ENCODE assay signal across 22 mouse cellular contexts in genomic region chr8:89138416-89139125, GRCm38 (mm10).
A peak's percentile ranks its signal among the peaks of the same experiment; 100 is the strongest.
DNase-seq lines count a peak whose midpoint lies in the region; ATAC-seq lines count a peak whose summit lies in the region.
"Had no signal": no experiment of that assay in that cellular context is flagged by ENCODE, and none has a peak within 500 bp of the region (broad histone marks: within the 10 kb centered on the region; RNA-seq: fewer than 3 reads in every experiment).

No protein-coding gene starts in this region.

- H3K4me2 ChIP-seq in forebrain, embryonic 16.5 days (ENCODE audit: low read length), result no peak overlapping the region
- H3K4me2 ChIP-seq in intestine, embryonic 14.5 days (ENCODE audit: low read length), result no peak overlapping the region
- no peak overlapping the region for H3K4me2 ChIP-seq in intestine, embryonic 15.5 days (replicated peaks)
- H3K4me2 ChIP-seq: embryonic facial prominence, embryonic 13.5 days; heart, embryonic 13.5 days; hindbrain, embryonic 12.5 days had no signal

- no peaks in the 10 kb centered on the region for H3K9me3 ChIP-seq in forebrain, embryonic 16.5 days (ENCODE audit: control insufficient read depth, low read length)
- no peaks in the 10 kb centered on the region for H3K9me3 ChIP-seq in forebrain, embryonic 10.5 days
- H3K9me3 ChIP-seq in intestine, embryonic 14.5 days (ENCODE audit: control insufficient read depth, low read length), result no peaks in the 10 kb centered on the region
- H3K9me3 ChIP-seq in intestine, embryonic 15.5 days, result no peaks in the 10 kb centered on the region
- H3K9me3 ChIP-seq: embryonic facial prominence, embryonic 13.5 days; heart, embryonic 13.5 days; hindbrain, embryonic 12.5 days had no signal

- H3K9ac ChIP-seq in forebrain, embryonic 16.5 days (replicated peaks; ENCODE audit: low read depth, low read length), result no peak overlapping the region
- no peak overlapping the region for H3K9ac ChIP-seq in intestine, embryonic 14.5 days (ENCODE audit: low read length)
- H3K9ac ChIP-seq in intestine, embryonic 15.5 days, result no peak overlapping the region
- H3K9ac ChIP-seq: embryonic facial prominence, embryonic 13.5 days; heart, embryonic 13.5 days; hindbrain, embryonic 12.5 days had no signal

- peak; percentile 39; the same call in 1 of the 2 replicates for ATAC-seq in forebrain, embryonic 16.5 days
- ATAC-seq in intestine, embryonic 14.5 days (replicated peaks; ENCODE audit: low FRiP score, low TSS enrichment, low read depth), result no peak
- ATAC-seq in intestine, embryonic 15.5 days, result no peak
- ATAC-seq: CD4-positive, CD25-positive, alpha-beta regulatory T cell, adult 4 months; intestine, postnatal 0 days had no signal

- WGBS in forebrain, embryonic 16.5 days, result 55% methylated on average over 8 of the region's 8 CpGs
- 85% methylated on average over 8 of the region's 8 CpGs for WGBS in forebrain, embryonic 10.5 days
- WGBS in intestine, embryonic 14.5 days, result 55% methylated on average over 8 of the region's 8 CpGs
- 48% methylated on average over 8 of the region's 8 CpGs for WGBS in intestine, embryonic 15.5 days

- DNase-seq in cerebellum, postnatal 10 days, result peak; percentile 44 to 66
- no peak for DNase-seq in cerebellum, adult 8-10 months
- no peak for DNase-seq in forebrain, embryonic 10.5 days (ENCODE audit: extremely low spot score, low spot score)
- DNase-seq in intestine, embryonic 14.5 days (ENCODE audit: low spot score), result peak; percentile 46
- DNase-seq in retina, adult 2 months (ENCODE audit: low read depth, low spot score), result peak; percentile 1
- DNase-seq in retina, embryonic 14.5 days (ENCODE audit: low spot score), result no peak
- DNase-seq: adrenal gland, adult 8-10 months; adrenal gland, postnatal 36 days; B cell, adult 2 months; cerebellum, adult 11 months; cerebellum, adult 9-11 months; gastrocnemius, adult 2 months; gastrocnemius, postnatal 25 days; heart, postnatal 36 days had no signal

- no peak overlapping the region for H3K27ac ChIP-seq in forebrain, embryonic 16.5 days (ENCODE audit: low read length)
- no peak overlapping the region for H3K27ac ChIP-seq in forebrain, embryonic 10.5 days
- no peak overlapping the region for H3K27ac ChIP-seq in intestine, embryonic 14.5 days (ENCODE audit: low read depth)
- H3K27ac ChIP-seq in intestine, embryonic 15.5 days, result no peak overlapping the region
- H3K27ac ChIP-seq: embryonic facial prominence, embryonic 13.5 days; gastrocnemius, adult 2 months; heart, embryonic 13.5 days; hindbrain, embryonic 12.5 days had no signal

- no peak overlapping the region for H3K4me3 ChIP-seq in forebrain, embryonic 16.5 days (replicated peaks; ENCODE audit: low read length)
- H3K4me3 ChIP-seq in forebrain, embryonic 10.5 days, result no peak overlapping the region
- no peak overlapping the region for H3K4me3 ChIP-seq in intestine, embryonic 14.5 days (ENCODE audit: low read depth, low read length)
- no peak overlapping the region for H3K4me3 ChIP-seq in intestine, embryonic 15.5 days (replicated peaks)
- H3K4me3 ChIP-seq: embryonic facial prominence, embryonic 13.5 days; gastrocnemius, adult 2 months; heart, embryonic 13.5 days; hindbrain, embryonic 12.5 days had no signal

- H3K27me3 ChIP-seq in forebrain, embryonic 16.5 days (replicated peaks; ENCODE audit: control insufficient read depth, insufficient read depth, low read length), result no peaks in the 10 kb centered on the region
- peaks cover 15% of the 10 kb centered on the region for H3K27me3 ChIP-seq in forebrain, embryonic 10.5 days (ENCODE audit: poor library complexity, severe bottlenecking)
- no peaks in the 10 kb centered on the region for H3K27me3 ChIP-seq in intestine, embryonic 14.5 days (replicated peaks; ENCODE audit: control insufficient read depth, insufficient read depth, low read length)
- no peaks in the 10 kb centered on the region for H3K27me3 ChIP-seq in intestine, embryonic 15.5 days (replicated peaks)
- H3K27me3 ChIP-seq: hindbrain, embryonic 12.5 days had no signal

- H3K4me1 ChIP-seq in forebrain, embryonic 16.5 days (replicated peaks; ENCODE audit: control insufficient read depth, insufficient read depth, low read length), result peaks cover 26% of the 10 kb centered on the region
- peaks cover 38% of the 10 kb centered on the region for H3K4me1 ChIP-seq in forebrain, embryonic 10.5 days
- peaks cover 5% of the 10 kb centered on the region; the same call in 1 of the 2 replicates for H3K4me1 ChIP-seq in intestine, embryonic 14.5 days (replicated peaks; ENCODE audit: control insufficient read depth, insufficient read depth, low read length)
- no peaks in the 10 kb centered on the region for H3K4me1 ChIP-seq in intestine, embryonic 15.5 days (replicated peaks)

- H3K36me3 ChIP-seq in forebrain, embryonic 16.5 days (ENCODE audit: control insufficient read depth, insufficient read depth), result no peaks in the 10 kb centered on the region
- no peaks in the 10 kb centered on the region for H3K36me3 ChIP-seq in forebrain, embryonic 10.5 days (replicated peaks)
- no peaks in the 10 kb centered on the region for H3K36me3 ChIP-seq in intestine, embryonic 14.5 days (ENCODE audit: control insufficient read depth, insufficient read depth, low read length)
- no peaks in the 10 kb centered on the region for H3K36me3 ChIP-seq in intestine, embryonic 15.5 days
- H3K36me3 ChIP-seq: embryonic facial prominence, embryonic 13.5 days; G1E; heart, embryonic 13.5 days; hindbrain, embryonic 12.5 days had no signal

Comparison
In these comparisons a context has a peak if more than half of its experiments do, and no peak if none do; other contexts are left out.
1. DNase-seq: peak in cerebellum, postnatal 10 days (2 of 2), intestine, embryonic 14.5 days (single experiment) and retina, adult 2 months (single experiment); none in cerebellum, adult 8-10 months (single experiment), forebrain, embryonic 10.5 days (single experiment) and retina, embryonic 14.5 days (single experiment).